Mouse (Mus musculus) lung, adult 2 months (tissue): Measurements from ENCODE around the gene Tmem238l.

ENCODE experiments used
- CTCF ChIP-seq: fragments of 200-500 bp; IDR thresholded peaks from 2 replicates; pipeline ENCODE4 v1.5.1; 2011; ENCODE audit warnings: mild to moderate bottlenecking, low read length, control low read depth; ENCODE audit not compliant: insufficient read depth
- POLR2A ChIP-seq: fragments of 200-500 bp; IDR thresholded peaks from 2 replicates; pipeline ENCODE4 v1.6.1; 2011; ENCODE audit warnings: low read depth, mild to moderate bottlenecking, control low read depth, low read length, borderline replicate concordance; ENCODE audit errors: extremely low read depth

- TF ChIP-seq POLR2A = no peak
- no peak for TF ChIP-seq CTCF
Observed at GRCm38 (mm10) chr11:66985136-66985702, 28.8 kb downstream of the Tmem238l start.
